Mouse (Mus musculus): ENCODE measurements around the gene Rps27.
"Not testable (repeated sequence)": the region's sequence is repeated elsewhere in the genome, so short reads cannot be mapped to it uniquely, and the experiment has no call there.

Gene Rps27

DNA sequence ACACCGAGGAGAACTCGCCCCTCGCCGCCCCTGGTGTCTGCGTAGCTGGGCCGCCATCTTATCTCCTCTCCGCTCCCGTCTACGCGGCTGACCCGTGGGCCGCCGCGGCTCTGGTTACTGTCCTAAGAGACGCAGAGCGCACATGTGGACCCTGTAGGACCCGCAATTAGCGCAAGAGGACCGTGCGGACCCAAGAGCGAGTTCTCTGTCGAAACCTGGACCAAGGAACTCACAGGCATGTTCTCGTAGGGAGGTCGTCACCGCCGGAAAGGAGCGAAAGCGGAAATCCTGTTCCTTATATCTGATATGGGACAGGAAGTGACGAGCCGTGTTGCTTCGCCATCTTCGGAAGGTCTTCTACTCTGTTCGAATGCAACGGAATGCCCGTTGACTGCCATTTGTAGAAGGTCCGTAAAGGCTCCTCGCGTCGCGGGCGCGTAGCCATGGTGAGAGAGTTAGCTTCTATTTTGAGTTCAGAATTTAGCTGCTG lies at the start of gene Rps27, which contains the start of gene Rab13:
TSS of gene Rps27 (minus strand) at position 275 of the 490 bp plus-strand sequence.
TSS of gene Rab13 (plus strand) at position 319 of the 490 bp plus-strand sequence.
- peak; percentile 97 for DNase-seq (ENCODE audit: low read depth)

- DNase-seq (ENCODE audit: low read depth), result no peak
Measured at GRCm38 (mm10) chr3:90258521-90258920, 45.1 kb upstream of the Rps27 start.

- DNase-seq (ENCODE audit: low read depth), result no peak
Measured at GRCm38 (mm10) chr3:90256731-90257530, 43.5 kb upstream of the Rps27 start.

- DNase-seq (ENCODE audit: low read depth), result no peak
Measured at GRCm38 (mm10) chr3:90255784-90256353, 42.4 kb upstream of the Rps27 start.

- DNase-seq (ENCODE audit: low read depth), result no peak
Measured at GRCm38 (mm10) chr3:90255194-90255565, 41.7 kb upstream of the Rps27 start.

GRCm38 (mm10) chr3:90254419-90255193 lies 41.2 kb upstream of the Rps27 start:
- DNase-seq (ENCODE audit: low read depth), result peak; percentile 73

- DNase-seq (ENCODE audit: low read depth), result peak; percentile 95
Measured at GRCm38 (mm10) chr3:90253653-90254418, 40.4 kb upstream of the Rps27 start, which contains the start of gene Crtc2. Crtc2 (plus strand) TSS chr3:90254163.

GRCm38 (mm10) chr3:90253174-90253573 lies 39.7 kb upstream of the Rps27 start:
- peak; percentile 39 for DNase-seq (ENCODE audit: low read depth)

- not testable (repeated sequence) for DNase-seq (ENCODE audit: low read depth)
Measured at GRCm38 (mm10) chr3:90252659-90253058, 39.2 kb upstream of the Rps27 start.

DNA sequence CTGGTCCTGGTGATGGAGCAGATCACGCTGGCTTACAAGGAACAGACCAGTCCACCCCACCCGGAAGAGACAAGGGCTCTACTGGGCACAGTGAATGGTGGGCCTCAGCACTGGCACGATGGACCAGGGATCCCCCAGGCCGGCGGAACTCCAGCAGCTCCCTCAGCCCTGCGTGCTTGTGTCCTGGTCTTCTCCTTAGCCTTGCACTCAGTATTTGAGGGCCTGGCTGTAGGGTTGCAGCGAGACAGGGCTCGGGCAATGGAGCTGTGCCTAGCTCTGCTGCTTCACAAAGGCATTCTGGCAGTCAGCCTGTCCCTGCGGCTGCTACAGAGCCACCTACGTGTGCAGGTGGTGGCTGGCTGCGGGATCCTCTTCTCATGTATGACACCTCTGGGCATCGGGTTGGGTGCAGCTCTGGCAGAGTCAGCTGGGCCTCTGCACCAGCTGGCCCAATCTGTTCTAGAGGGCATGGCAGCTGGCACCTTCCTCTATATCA lies 38.3 kb upstream of the Rps27 start:
- DNase-seq (ENCODE audit: low read depth), result not testable (repeated sequence)

DNA sequence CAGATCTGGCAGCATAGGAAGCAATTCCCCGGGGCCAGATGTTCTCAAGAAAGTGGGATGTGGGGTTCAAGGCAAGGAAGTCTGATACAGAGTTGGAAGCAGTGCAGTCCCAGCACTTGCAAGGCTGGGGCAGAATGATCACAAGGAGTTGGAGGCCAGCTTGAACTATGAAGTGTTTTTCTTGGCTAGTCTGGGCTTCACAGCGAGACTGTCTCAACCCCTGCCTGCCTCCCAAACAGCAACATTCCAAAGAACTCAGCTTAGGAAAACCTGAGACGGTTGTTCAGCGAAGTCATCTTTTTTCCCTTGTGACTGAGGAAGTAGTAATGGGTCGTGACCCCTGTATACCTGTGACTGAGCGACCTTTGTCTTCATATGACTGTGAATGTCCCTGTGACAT lies 37.3 kb upstream of the Rps27 start:
- no peak for DNase-seq (ENCODE audit: low read depth)

DNA sequence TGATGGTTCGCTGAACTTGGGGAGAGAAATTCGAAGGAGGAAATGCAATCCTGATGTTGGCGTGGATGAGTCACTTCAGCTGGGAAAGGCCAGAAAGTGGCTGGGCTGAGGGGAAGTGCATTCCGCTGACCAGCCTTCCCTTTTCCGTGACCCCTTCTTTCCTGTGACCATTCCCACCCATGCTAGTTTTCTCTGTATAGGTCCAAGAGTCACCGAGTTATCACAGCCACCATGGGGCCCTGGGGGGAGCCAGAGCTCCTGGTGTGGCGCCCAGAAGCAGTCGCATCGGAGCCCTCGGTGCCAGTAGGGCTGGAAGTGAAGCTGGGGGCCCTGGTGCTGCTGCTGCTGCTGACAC lies 35.3 kb upstream of the Rps27 start:
- no peak for DNase-seq (ENCODE audit: low read depth)

DNA sequence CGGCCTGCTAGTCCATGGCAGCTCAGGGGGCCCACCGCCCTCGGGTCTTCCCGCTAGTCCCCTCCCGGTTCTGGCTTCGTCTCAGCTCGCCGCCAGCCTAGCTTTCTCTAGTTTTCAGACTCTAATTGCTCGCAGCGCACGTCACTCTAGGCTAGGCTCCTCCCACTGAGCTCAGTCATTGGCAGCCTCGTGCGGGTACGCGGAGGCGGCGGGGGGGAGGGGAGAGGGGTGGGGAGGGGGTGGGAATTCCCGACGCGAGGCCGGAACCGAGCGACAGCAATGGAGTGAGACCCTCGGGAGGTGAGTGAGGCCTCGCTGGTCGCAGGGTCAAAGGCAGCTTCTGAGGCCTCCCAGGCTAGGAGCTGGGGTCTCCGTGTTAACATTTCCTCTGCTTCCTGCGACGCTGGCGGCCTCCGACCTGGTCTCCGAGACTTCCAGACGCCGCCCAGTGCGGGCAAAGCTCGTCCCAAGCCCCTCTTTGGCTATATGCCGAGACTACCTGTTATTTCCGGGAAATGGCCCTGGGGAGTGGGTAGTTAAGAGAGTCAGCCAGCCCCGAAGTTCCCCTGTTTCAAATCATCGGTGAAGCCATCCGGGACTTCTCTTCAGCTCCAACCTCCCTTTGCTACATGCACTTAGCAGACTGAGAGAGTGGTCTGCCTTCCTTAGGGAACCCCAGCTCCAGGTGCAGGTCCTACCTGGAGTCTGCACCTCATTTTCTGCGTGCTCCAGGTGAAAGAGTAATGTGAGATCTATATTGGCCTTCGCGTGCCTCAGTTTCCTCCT lies 34.7 kb upstream of the Rps27 start, which contains the start of gene Slc39a1:
TSS of gene Slc39a1 (plus strand) at position 213 of the 786 bp plus-strand sequence.
- DNase-seq (ENCODE audit: low read depth), result peak; percentile 96

DNA sequence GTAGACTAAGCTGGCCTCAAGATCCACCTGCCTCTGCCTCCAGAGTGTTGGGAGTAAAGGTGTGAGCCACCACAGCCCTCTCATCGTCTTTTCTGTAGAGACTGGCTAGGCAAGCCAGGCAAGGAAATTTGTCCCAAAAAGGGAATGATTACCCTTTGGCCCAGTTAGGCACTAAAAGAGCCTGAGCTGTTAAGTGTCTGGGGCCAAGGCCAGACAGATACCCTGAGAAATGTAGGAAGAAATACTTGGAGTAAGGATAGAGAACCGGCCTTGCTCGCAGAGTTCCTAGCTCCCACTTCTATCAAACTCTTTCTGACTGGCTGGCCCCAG lies 34.1 kb upstream of the Rps27 start:
- DNase-seq (ENCODE audit: low read depth), result no peak

GRCm38 (mm10) chr3:90245406-90245805 lies 32.0 kb upstream of the Rps27 start:
- DNase-seq (ENCODE audit: low read depth), result peak; percentile 66

DNA sequence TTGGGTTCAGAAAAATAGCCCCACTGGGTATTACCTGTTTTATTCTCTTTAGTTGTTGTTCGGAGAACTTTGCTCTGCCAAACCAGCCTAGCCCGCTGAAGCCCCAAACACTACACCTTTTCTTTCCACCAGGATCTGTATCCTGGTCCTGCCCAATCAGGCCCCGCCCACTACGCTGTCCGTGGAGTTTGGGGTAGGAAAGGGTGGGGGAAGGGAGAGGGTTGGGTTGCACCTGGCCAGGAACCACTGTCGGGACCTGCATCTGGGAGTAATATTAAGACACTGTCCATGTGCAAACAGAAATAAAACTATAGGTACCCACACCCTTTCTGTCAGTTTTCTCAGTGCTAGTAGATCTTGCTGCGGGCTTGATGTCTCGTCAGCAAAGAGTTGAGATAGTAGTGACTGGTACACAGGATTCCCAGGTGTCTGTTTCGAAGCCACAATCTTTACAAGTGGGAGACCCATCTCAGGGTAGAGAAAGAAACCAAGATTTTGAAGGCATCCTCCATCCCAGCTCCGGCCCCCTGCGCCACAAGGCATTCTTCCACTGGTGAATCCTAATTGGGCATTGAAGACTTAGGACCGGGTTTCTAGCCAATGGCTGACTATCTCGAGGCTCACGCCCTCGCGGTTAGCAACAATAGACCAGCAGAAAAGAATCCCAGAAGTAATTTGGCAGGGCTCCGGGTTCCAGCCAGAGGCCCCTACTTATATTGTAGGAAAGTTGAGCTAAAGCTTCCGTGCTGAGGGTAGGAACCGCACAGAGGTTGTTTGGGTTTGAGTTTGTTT lies 29.7 kb upstream of the Rps27 start, which contains the start of gene Creb3l4:
TSS of gene Creb3l4 (minus strand) at position 529 of the 792 bp plus-strand sequence.
- DNase-seq (ENCODE audit: low read depth), result no peak

DNA sequence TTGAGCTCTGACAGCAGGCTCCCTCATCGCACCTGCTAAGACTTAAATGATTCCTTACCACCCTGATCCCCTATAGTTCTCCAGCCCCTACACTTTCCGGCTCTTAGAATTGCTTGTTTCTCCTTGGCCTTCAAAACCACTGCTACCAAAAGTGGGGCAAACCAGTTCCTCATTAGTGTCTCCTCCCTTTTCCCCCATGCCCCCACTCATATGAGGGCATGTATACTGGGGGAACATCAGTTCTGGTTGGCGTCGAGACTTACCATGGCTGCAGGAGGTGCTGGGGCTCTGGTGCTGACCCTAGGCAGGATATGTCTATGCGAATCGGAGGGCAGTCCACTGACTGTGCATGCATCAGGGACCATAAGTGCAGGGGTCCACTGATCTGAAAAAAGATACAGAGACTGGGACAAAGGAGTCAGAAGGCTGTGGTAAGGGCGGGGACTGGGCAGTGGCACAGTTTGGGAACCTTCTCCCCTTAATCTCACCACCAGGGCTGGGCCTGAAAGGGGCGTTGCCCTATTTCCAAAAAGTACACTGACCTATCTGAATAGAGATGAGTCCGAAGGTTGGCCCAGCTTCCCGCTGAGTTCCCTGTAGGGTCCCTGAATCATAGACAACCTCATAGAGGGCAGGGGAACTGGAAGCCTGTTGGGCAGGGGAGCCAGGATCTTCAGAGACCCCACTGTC lies 28.4 kb upstream of the Rps27 start:
- DNase-seq (ENCODE audit: low read depth), result no peak

GRCm38 (mm10) chr3:90241251-90241650 lies 27.8 kb upstream of the Rps27 start:
- no peak for DNase-seq (ENCODE audit: low read depth)

All from induced T-regulatory cell, adult 2 months (primary cell).